Comparison of ENCODE assay signal across 17 mouse cellular contexts in genomic region chr10:120319614-120320013, GRCm38 (mm10).
DNase-seq lines count a peak whose midpoint lies in the region; ATAC-seq and TF ChIP-seq lines count a peak whose summit lies in the region.
"Had no signal": no experiment of that assay in that cellular context is flagged by ENCODE, and none has a peak within 500 bp of the region (broad histone marks: within the 10 kb centered on the region; RNA-seq: fewer than 3 reads in every experiment).

No protein-coding gene starts in this region.

- peak; percentile 64 for DNase-seq in forebrain, embryonic 11.5 days (ENCODE audit: low spot score)
- no peak for DNase-seq in forebrain, postnatal 0 days
- DNase-seq in testis, postnatal 10 days (ENCODE audit: low spot score): no peak
- no peak for DNase-seq in Patski (ENCODE audit: low read depth, low spot score)
- peak; percentile 50 for DNase-seq in testis, postnatal 14 days (ENCODE audit: low spot score)
- DNase-seq in left cerebral cortex, postnatal 25 days (ENCODE audit: low spot score in 2 of 2): no peak
- DNase-seq in cerebellum, adult 8-10 months: no peak
- DNase-seq: cerebellum, adult 2 months; heart, adult 11 months; kidney, adult 18-20 months; lung, postnatal 36 days had no signal

- in situ Hi-C loops in Patski (cut with MboI; ENCODE audit: low pct_unique_long_range_greater_than_20kb): no loop called here

- ATAC-seq in forebrain, embryonic 11.5 days (replicated peaks; ENCODE audit: low FRiP score): no peak
- ATAC-seq in forebrain, postnatal 0 days: no peak
- no peak for ATAC-seq in Patski
- ATAC-seq: forebrain, embryonic 15.5 days had no signal

- WGBS in forebrain, embryonic 11.5 days: 88% methylated on average over 12 of the region's 12 CpGs
- WGBS in forebrain, postnatal 0 days: 91% methylated on average over 12 of the region's 12 CpGs

- H3K27me3 ChIP-seq in forebrain, embryonic 11.5 days (ENCODE audit: control insufficient read depth, insufficient read depth, low read length): no peaks in the 10 kb centered on the region
- no peaks in the 10 kb centered on the region for H3K27me3 ChIP-seq in forebrain, postnatal 0 days (ENCODE audit: insufficient read depth, low read length)
- no peaks in the 10 kb centered on the region for H3K27me3 ChIP-seq in testis, adult 2 months (ENCODE audit: control insufficient read depth, insufficient read depth, low read length)
- no peaks in the 10 kb centered on the region for H3K27me3 ChIP-seq in Patski
- H3K27me3 ChIP-seq: forebrain, embryonic 15.5 days; hindbrain, embryonic 13.5 days; liver, embryonic 15.5 days had no signal

- H3K9ac ChIP-seq in forebrain, embryonic 11.5 days (ENCODE audit: low read length): no peak overlapping the region
- H3K9ac ChIP-seq in forebrain, postnatal 0 days: no peak overlapping the region
- H3K9ac ChIP-seq: forebrain, embryonic 15.5 days; hindbrain, embryonic 13.5 days; liver, embryonic 15.5 days had no signal

- H3K4me1 ChIP-seq in forebrain, embryonic 11.5 days (replicated peaks; ENCODE audit: control insufficient read depth, insufficient read depth, low read length): no peaks in the 10 kb centered on the region
- no peaks in the 10 kb centered on the region for H3K4me1 ChIP-seq in forebrain, postnatal 0 days (ENCODE audit: insufficient read depth)
- H3K4me1 ChIP-seq in testis, adult 2 months (ENCODE audit: control insufficient read depth, insufficient read depth, low read length): peaks cover 2% of the 10 kb centered on the region
- H3K4me1 ChIP-seq: forebrain, embryonic 15.5 days; hindbrain, embryonic 13.5 days; liver, embryonic 15.5 days had no signal

- intact Hi-C loops in left cerebral cortex, postnatal 25 days (cut with DNase I): no loop called here

- H3K4me2 ChIP-seq in forebrain, embryonic 11.5 days (ENCODE audit: low read depth, low read length, severe bottlenecking): no peak overlapping the region
- H3K4me2 ChIP-seq in forebrain, postnatal 0 days (ENCODE audit: low read depth): no peak overlapping the region
- H3K4me2 ChIP-seq: forebrain, embryonic 15.5 days; hindbrain, embryonic 13.5 days; liver, embryonic 15.5 days; midbrain, embryonic 11.5 days had no signal

- CTCF ChIA-PET in Patski (lab: Charles Lee): no interaction called here

- POLR2A ChIA-PET in Patski (lab: Charles Lee): no interaction called here

- no peaks in the 10 kb centered on the region; the same call in 1 of the 2 replicates for H3K9me3 ChIP-seq in forebrain, embryonic 11.5 days (ENCODE audit: control insufficient read depth, low read length)
- peaks cover 6% of the 10 kb centered on the region; the same call in 1 of the 2 replicates for H3K9me3 ChIP-seq in forebrain, postnatal 0 days (ENCODE audit: low read length)
- H3K9me3 ChIP-seq: forebrain, embryonic 15.5 days; hindbrain, embryonic 13.5 days; limb, embryonic 10.5 days; liver, embryonic 15.5 days had no signal

- no peak for TF ChIP-seq CTCF in forebrain, postnatal 0 days (IDR thresholded peaks at IDR 0.05; ENCODE audit: low read depth)
- peak; percentile 92; the same call in 1 of the 2 replicates for TF ChIP-seq CTCF in testis, adult 2 months (IDR thresholded peaks at IDR 0.05; ENCODE audit: control insufficient read depth, insufficient read depth, insufficient replicate concordance, low read depth, low read length)
- TF ChIP-seq CTCF in Patski (IDR thresholded peaks at IDR 0.05): peak; percentile 38

- no peak for TF ChIP-seq POLR2A in testis, adult 2 months (IDR thresholded peaks at IDR 0.05; ENCODE audit: control insufficient read depth, low read depth, low read length)

- no peak overlapping the region for H3K4me3 ChIP-seq in forebrain, embryonic 11.5 days (ENCODE audit: low read depth, low read length)
- H3K4me3 ChIP-seq in forebrain, postnatal 0 days (ENCODE audit: low read depth, low read length): no peak overlapping the region
- peak overlapping the region; percentile 46 for H3K4me3 ChIP-seq in testis, adult 2 months (ENCODE audit: control insufficient read depth, low read depth, low read length)
- H3K4me3 ChIP-seq: forebrain, embryonic 15.5 days; hindbrain, embryonic 13.5 days; limb, embryonic 10.5 days; liver, embryonic 15.5 days had no signal

- H3K27ac ChIP-seq in forebrain, embryonic 11.5 days (ENCODE audit: low read depth, low read length): no peak overlapping the region
- no peak overlapping the region for H3K27ac ChIP-seq in forebrain, postnatal 0 days (ENCODE audit: low read depth, low read length)
- no peak overlapping the region for H3K27ac ChIP-seq in testis, adult 2 months (ENCODE audit: control insufficient read depth, insufficient read depth, low read depth, low read length)
- H3K27ac ChIP-seq: forebrain, embryonic 15.5 days; hindbrain, embryonic 13.5 days; limb, embryonic 10.5 days; liver, embryonic 15.5 days had no signal

- no peaks in the 10 kb centered on the region for H3K36me3 ChIP-seq in forebrain, embryonic 11.5 days (ENCODE audit: control insufficient read depth, insufficient read depth, low read length)
- H3K36me3 ChIP-seq in forebrain, postnatal 0 days (ENCODE audit: insufficient read depth): no peaks in the 10 kb centered on the region
- no peaks in the 10 kb centered on the region for H3K36me3 ChIP-seq in testis, adult 2 months (ENCODE audit: control insufficient read depth, insufficient read depth, low read length)
- H3K36me3 ChIP-seq: forebrain, embryonic 15.5 days; hindbrain, embryonic 13.5 days; limb, embryonic 10.5 days; liver, embryonic 15.5 days had no signal

Comparison
In these comparisons a context has a peak if more than half of its experiments do, and no peak if none do; other contexts are left out.
1. DNase-seq: peak in forebrain, embryonic 11.5 days (single experiment) and testis, postnatal 14 days (single experiment); none in forebrain, postnatal 0 days (single experiment), testis, postnatal 10 days (single experiment), Patski (single experiment), left cerebral cortex, postnatal 25 days (0 of 2) and cerebellum, adult 8-10 months (single experiment).